7 mouse cellular contexts compared by ENCODE assay signal in the genomic region with DNA sequence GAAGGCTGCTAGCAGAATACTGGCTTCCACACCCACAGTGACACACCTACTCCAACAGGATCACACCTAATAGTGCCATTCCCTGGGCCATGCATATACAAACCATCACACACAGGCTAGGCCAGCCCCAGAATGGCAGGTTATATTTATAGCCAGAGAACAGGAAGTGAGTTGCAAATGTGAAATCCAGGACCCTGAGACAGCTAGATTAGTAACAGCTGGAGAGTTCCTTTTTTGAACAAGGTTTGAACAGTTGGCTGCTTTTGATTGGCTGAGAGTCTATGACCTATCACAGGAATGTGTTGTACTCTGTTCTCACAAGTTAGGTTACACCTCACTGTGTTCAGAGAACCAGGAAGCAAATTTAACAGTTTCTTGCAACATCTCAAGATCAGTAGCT.
DNase-seq lines count a peak whose midpoint lies in the region; ATAC-seq and TF ChIP-seq lines count a peak whose summit lies in the region.

No protein-coding gene starts in this region.

- no peak overlapping the region for H3K9ac ChIP-seq in heart, postnatal 0 days (replicated peaks; ENCODE audit: low read depth, low read length)

- no peaks in the 10 kb centered on the region for H3K36me3 ChIP-seq in heart, postnatal 0 days (replicated peaks; ENCODE audit: control insufficient read depth, insufficient read depth, low read length)

- TF ChIP-seq CTCF in heart, postnatal 0 days (IDR thresholded peaks at IDR 0.05; ENCODE audit: low read depth): no peak

- TF ChIP-seq EP300 in heart, postnatal 0 days (IDR thresholded peaks at IDR 0.05; ENCODE audit: low read depth): no peak

- peak; percentile 87 for ATAC-seq in CD4-positive, CD25-positive, alpha-beta regulatory T cell, adult 4 months
- ATAC-seq in heart, postnatal 0 days (ENCODE audit: insufficient read depth, low read depth): peak; percentile 49

- H3K4me3 ChIP-seq in heart, postnatal 0 days (ENCODE audit: low read depth, low read length): no peak overlapping the region

- H3K4me2 ChIP-seq in heart, postnatal 0 days (ENCODE audit: low read depth, low read length): no peak overlapping the region

- DNase-seq in 416B (ENCODE audit: low read depth): peak; percentile 93
- peak; percentile 36 for DNase-seq in heart, postnatal 0 days (ENCODE audit: low spot score)
- peak; percentile 73 for DNase-seq in lung, postnatal 25 days (ENCODE audit: low spot score)
- DNase-seq in cerebellum, adult 9-11 months: no peak
- DNase-seq in adrenal gland, adult 18-20 months (ENCODE audit: low spot score in 2 of 2): no peak
- DNase-seq in cerebellum, adult 11 months: no peak

- H3K9me3 ChIP-seq in heart, postnatal 0 days (replicated peaks; ENCODE audit: control insufficient read depth, low read length): 0 out of 2 replicates have a peak, but pooled peaks cover 5% of the 10 kb centered on the region

- no peak overlapping the region for H3K27ac ChIP-seq in heart, postnatal 0 days (ENCODE audit: low read depth)

- no peaks in the 10 kb centered on the region for H3K4me1 ChIP-seq in heart, postnatal 0 days (ENCODE audit: control insufficient read depth, insufficient read depth)

- no peaks in the 10 kb centered on the region for H3K27me3 ChIP-seq in heart, postnatal 0 days (ENCODE audit: control insufficient read depth, insufficient read depth, low read length)

Comparison
In these comparisons a context has a peak if more than half of its experiments do, and no peak if none do; other contexts are left out.
1. DNase-seq: peak in 416B (single experiment), heart, postnatal 0 days (single experiment) and lung, postnatal 25 days (single experiment); none in cerebellum, adult 9-11 months (single experiment), adrenal gland, adult 18-20 months (0 of 2) and cerebellum, adult 11 months (single experiment).